Mouse (Mus musculus): ENCODE measurements around the gene Cd2.

DNA sequence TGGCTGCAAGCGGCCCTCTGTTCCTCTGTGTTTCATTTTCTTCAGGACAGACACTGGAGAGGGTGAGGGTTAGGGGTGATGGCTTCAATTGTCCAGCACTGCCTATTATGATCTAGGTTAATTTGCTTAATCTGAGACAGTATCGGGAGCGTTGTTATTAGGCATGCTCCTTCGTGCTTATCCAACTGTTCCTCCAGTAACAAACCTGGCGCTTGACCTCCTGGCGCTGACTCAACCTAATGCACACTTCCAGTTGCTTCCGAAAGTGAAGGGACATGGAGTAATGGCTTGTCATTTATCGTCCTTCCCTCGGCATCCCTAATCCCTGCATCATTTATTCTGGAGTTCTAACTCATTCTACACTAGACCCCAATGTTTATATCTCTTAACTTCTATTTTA is 46.9 kb downstream of the Cd2 start:
- TF ChIP-seq POLR2A (IDR thresholded peaks at IDR 0.05; ENCODE audit: borderline replicate concordance, insufficient read depth, low read length) (no peak), CTCF (IDR thresholded peaks at IDR 0.05; ENCODE audit: borderline replicate concordance, insufficient read depth, low read depth, low read length) (no peak)

Measured in cerebellum, adult 2 months (tissue).